Mouse (Mus musculus) midbrain, embryonic 11.5 days (tissue): ENCODE measurements around the gene Furin. TPM values are rescaled to one million over a fixed set of nuclear protein-coding genes. Genes with fewer than 3 reads are reported as not detected.

ENCODE experiments used
- ATAC-seq: fragments of 200-750 bp; cut with Nextera tagmentation; 2 replicates; pipeline ENCODE4 v1.8.0; 2017; ENCODE audit warnings: moderate TSS enrichment, moderate library complexity; ENCODE audit not compliant: low FRiP score
- DNase-seq: peaks from one replicate; pipeline ENCODE4 v3.0.0; 2015; ENCODE audit warnings: low spot score; ENCODE audit errors: missing footprints
- H3K27ac ChIP-seq: fragments of 300-500 bp; sonication (generic); 2 replicates; pipeline ENCODE4 v1.5.1; 2014; ENCODE audit warnings: low read depth, low read length
- H3K27me3 ChIP-seq: fragments of 300-500 bp; sonication (generic); 2 replicates; pipeline ENCODE4 v1.6.1; 2014; ENCODE audit warnings: mild to moderate bottlenecking, low read length, moderate library complexity, mixed read lengths; ENCODE audit not compliant: control insufficient read depth, insufficient read depth
- H3K36me3 ChIP-seq: fragments of 300-500 bp; sonication (generic); 2 replicates; pipeline ENCODE4 v1.6.1; 2014; ENCODE audit warnings: mild to moderate bottlenecking, low read length, moderate library complexity, mixed read lengths; ENCODE audit not compliant: control insufficient read depth, insufficient read depth
- H3K4me1 ChIP-seq: fragments of 300-500 bp; sonication (generic); 2 replicates; pipeline ENCODE4 v1.6.1; 2014; ENCODE audit warnings: low read length; ENCODE audit not compliant: control insufficient read depth, insufficient read depth
- H3K4me2 ChIP-seq: fragments of 300-500 bp; sonication (generic); 2 replicates; pipeline ENCODE4 v1.6.1; 2014; ENCODE audit warnings: mild to moderate bottlenecking, moderate library complexity
- H3K4me3 ChIP-seq: fragments of 300-500 bp; sonication (generic); 2 replicates; pipeline ENCODE4 v1.5.1; 2014; ENCODE audit warnings: low read depth, low read length
- H3K9ac ChIP-seq: fragments of 300-500 bp; sonication (generic); 2 replicates; pipeline ENCODE4 v1.6.1; 2014; ENCODE audit warnings: low read length
- H3K9me3 ChIP-seq: fragments of 300-500 bp; sonication (generic); 2 replicates; pipeline ENCODE4 v1.6.1; 2016; ENCODE audit warnings: low read length; ENCODE audit not compliant: control insufficient read depth
- WGBS: fragments of 180-500 bp; shearing (Covaris S2); extraction: QIAGEN DNeasy Blood & Tissue Kit; methylation state at CpG from one replicate; pipeline ENCODE4 v1.1.7; 2014; 5-methylcytosine and 5-hydroxymethylcytosine counted together
- polyA plus RNA-seq: library from polyadenylated mRNA; unstranded; fragments of >200 nt; fragmentation: Nextera tagmentation; extraction: Ambion mirVana; gene quantifications from 2 replicates; pipeline ENCODE4 v1.2.1, GENCODE M21; 2014

Furin gene
- polyA plus RNA-seq, 1 experiment from 2014 or later, result 2.7 TPM

DNA sequence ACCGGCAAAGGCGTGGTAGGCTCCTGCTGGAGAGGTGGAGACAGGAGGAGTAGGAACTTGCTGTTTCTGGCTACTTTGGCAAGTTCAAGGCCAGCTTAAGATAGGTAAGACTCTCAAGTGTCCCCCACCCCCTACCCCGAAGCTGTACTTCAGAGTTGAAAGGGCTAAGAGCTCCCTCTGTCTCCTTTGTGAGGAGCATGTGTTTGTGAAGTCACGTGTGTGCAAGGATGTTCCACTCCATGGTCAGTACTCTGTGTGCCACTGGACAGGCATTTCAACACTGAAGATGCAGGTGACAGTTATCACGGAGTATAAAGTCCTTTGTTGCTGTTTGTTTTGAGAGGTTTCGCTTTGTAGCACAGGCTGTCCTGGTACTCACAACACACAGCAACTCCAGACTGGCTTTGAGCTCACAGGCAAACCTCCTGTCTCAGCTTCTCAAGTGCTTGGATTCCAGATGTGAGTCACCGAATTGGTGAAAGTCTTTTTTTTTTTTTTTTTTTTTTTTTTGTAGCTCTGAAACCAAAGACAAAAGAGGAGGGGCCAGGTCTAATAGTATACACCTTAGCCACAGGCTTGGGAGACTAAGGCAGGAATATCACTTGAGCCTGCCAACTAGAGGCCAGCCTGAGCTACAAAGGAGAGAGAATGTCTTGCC, 41.1 kb upstream of the Furin start:
- WGBS, result 80% methylated on average over 7 of the region's 7 CpGs

GRCm38 (mm10) chr7:80445492-80445891, 40.3 kb upstream of the Furin start:
- no peak overlapping the region for H3K4me3 ChIP-seq
- WGBS, result 52% methylated on average over 6 of the region's 6 CpGs
- H3K36me3 ChIP-seq, result no peaks in the 10 kb centered on the region
- H3K4me2 ChIP-seq, result no peak overlapping the region
- H3K27ac ChIP-seq, result no peak overlapping the region
- H3K9ac ChIP-seq, result no peak overlapping the region
- no peaks in the 10 kb centered on the region for H3K27me3 ChIP-seq
- no peaks in the 10 kb centered on the region; the same call in 1 of the 2 replicates for H3K4me1 ChIP-seq
- H3K9me3 ChIP-seq, result no peaks in the 10 kb centered on the region
- DNase-seq (no peak), ATAC-seq (no peak)

More for the DNA sequence above, 41.1 kb upstream of the Furin start:
- ATAC-seq (no peak), DNase-seq (no peak)
- no peak overlapping the region for H3K9ac ChIP-seq
- H3K4me3 ChIP-seq, result no peak overlapping the region
- no peaks in the 10 kb centered on the region for H3K9me3 ChIP-seq
- no peaks in the 10 kb centered on the region for H3K27me3 ChIP-seq
- H3K27ac ChIP-seq, result no peak overlapping the region
- H3K36me3 ChIP-seq, result no peaks in the 10 kb centered on the region
- no peak overlapping the region for H3K4me2 ChIP-seq
- H3K4me1 ChIP-seq, result no peaks in the 10 kb centered on the region; the same call in 1 of the 2 replicates

GRCm38 (mm10) chr7:80444401-80445249, 39.4 kb upstream of the Furin start:
- Histone ChIP-seq H3K27ac (no peak overlapping the region), H3K4me3 (no peak overlapping the region), H3K9ac (no peak overlapping the region), H3K9me3 (no peaks in the 10 kb centered on the region), H3K36me3 (no peaks in the 10 kb centered on the region), H3K27me3 (no peaks in the 10 kb centered on the region), H3K4me1 (no peaks in the 10 kb centered on the region; the same call in 1 of the 2 replicates), H3K4me2 (no peak overlapping the region)
- 74% methylated on average over 17 of the region's 17 CpGs for WGBS
- ATAC-seq (no peak), DNase-seq (no peak)

DNA sequence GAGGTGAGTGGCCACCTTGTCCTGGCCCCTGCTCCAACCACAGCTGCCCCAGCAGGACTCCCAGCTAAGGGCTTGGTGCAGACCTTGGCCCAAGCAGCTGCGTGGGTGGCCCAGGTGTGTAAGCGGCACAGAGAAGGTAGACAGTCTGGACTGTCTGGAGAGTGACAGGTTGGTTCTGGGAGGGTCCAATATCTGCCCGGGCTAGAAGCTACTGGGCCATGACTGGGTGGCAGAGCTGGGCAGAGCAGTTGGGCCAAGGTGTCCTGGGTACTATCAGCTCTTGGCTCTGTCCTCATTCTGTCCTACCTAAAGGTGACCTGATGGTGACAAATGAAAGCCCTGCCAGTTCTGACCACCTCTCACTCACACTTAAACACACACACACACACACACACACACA, 37.9 kb upstream of the Furin start:
- Histone ChIP-seq H3K9ac (no peak overlapping the region), H3K36me3 (no peaks in the 10 kb centered on the region), H3K4me1 (no peaks in the 10 kb centered on the region; the same call in 1 of the 2 replicates), H3K4me3 (no peak overlapping the region), H3K9me3 (no peaks in the 10 kb centered on the region), H3K27me3 (no peaks in the 10 kb centered on the region), H3K27ac (no peak overlapping the region), H3K4me2 (no peak overlapping the region)
- ATAC-seq (no peak), DNase-seq (no peak)
- WGBS, result 86% methylated on average over 3 of the region's 3 CpGs

GRCm38 (mm10) chr7:80441986-80442904, 37.0 kb upstream of the Furin start:
- Histone ChIP-seq H3K9ac (no peak overlapping the region), H3K4me2 (no peak overlapping the region), H3K27ac (no peak overlapping the region), H3K36me3 (no peaks in the 10 kb centered on the region), H3K27me3 (no peaks in the 10 kb centered on the region), H3K4me1 (no peaks in the 10 kb centered on the region; the same call in 1 of the 2 replicates), H3K9me3 (no peaks in the 10 kb centered on the region), H3K4me3 (no peak overlapping the region)
- DNase-seq (no peak), ATAC-seq (no peak)
- 57% methylated on average over 11 of the region's 11 CpGs for WGBS

- no peaks in the 10 kb centered on the region for H3K9me3 ChIP-seq
- H3K36me3 ChIP-seq, result no peaks in the 10 kb centered on the region
- no peaks in the 10 kb centered on the region; the same call in 1 of the 2 replicates for H3K4me1 ChIP-seq
- DNase-seq, result no peak
- no peak overlapping the region for H3K4me3 ChIP-seq
- no peak overlapping the region for H3K9ac ChIP-seq
- H3K27me3 ChIP-seq, result no peaks in the 10 kb centered on the region
- H3K27ac ChIP-seq, result no peak overlapping the region
- 71% methylated on average over 4 of the region's 4 CpGs for WGBS
- no peak for ATAC-seq
- no peak overlapping the region for H3K4me2 ChIP-seq
Measured at GRCm38 (mm10) chr7:80440685-80441084, 35.4 kb upstream of the Furin start.

DNA sequence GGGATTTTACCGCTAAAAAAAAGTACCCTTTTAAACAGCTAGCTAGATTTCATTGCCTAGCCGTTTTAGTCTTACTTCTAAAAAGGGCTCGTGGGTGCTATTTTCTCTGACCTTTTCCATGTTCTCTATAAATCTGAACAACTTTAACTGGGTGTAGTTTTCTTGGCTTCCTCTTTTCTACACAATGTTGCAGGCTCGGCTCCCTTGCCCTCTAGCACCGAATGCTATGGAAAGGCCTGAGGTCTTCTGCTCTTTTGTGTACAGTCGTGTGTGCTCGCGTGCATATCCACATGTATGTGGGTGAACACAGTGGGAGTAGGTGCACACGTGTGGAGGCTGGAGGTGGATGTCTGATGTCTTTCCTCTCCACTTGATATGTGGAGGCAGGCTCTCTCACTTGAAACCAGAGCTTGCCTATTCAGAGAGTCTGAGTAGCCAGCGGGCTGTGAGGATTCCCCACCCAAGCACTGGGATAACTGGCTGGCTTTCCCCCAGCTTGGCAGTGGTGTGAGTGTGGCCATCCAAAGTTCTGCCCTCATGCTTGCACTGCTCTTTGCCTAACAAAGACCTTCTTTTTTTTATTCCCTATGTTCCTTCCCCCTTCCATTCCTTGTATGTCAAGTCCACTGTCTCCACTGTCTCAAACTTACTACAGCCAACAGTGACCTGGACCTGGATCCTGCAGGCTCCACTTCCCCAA, 34.7 kb upstream of the Furin start:
- ATAC-seq, result no peak
- 88% methylated on average over 10 of the region's 10 CpGs for WGBS
- no peaks in the 10 kb centered on the region for H3K27me3 ChIP-seq
- no peaks in the 10 kb centered on the region; the same call in 1 of the 2 replicates for H3K4me1 ChIP-seq
- H3K27ac ChIP-seq, result no peak overlapping the region
- H3K9ac ChIP-seq, result no peak overlapping the region
- no peak overlapping the region for H3K4me2 ChIP-seq
- no peak for DNase-seq
- H3K36me3 ChIP-seq, result no peaks in the 10 kb centered on the region
- H3K4me3 ChIP-seq, result no peak overlapping the region
- H3K9me3 ChIP-seq, result no peaks in the 10 kb centered on the region

GRCm38 (mm10) chr7:80439032-80439760, 34.0 kb upstream of the Furin start:
- Histone ChIP-seq H3K36me3 (no peaks in the 10 kb centered on the region), H3K4me3 (no peak overlapping the region), H3K9me3 (no peaks in the 10 kb centered on the region), H3K27ac (no peak overlapping the region), H3K4me2 (no peak overlapping the region), H3K4me1 (no peaks in the 10 kb centered on the region; the same call in 1 of the 2 replicates), H3K9ac (no peak overlapping the region), H3K27me3 (no peaks in the 10 kb centered on the region)
- DNase-seq, result no peak
- 41% methylated on average over 15 of the region's 15 CpGs for WGBS
- ATAC-seq, result no peak
